Mouse (Mus musculus): ENCODE data around the gene Macf1. TPM values are rescaled to one million over a fixed set of nuclear protein-coding genes. Genes with fewer than 3 reads are reported as not detected.

The Macf1 gene
- polyA plus RNA-seq (2012; rRNA removed) = 48.0 and 49.8 TPM in 2 replicates

DNA sequence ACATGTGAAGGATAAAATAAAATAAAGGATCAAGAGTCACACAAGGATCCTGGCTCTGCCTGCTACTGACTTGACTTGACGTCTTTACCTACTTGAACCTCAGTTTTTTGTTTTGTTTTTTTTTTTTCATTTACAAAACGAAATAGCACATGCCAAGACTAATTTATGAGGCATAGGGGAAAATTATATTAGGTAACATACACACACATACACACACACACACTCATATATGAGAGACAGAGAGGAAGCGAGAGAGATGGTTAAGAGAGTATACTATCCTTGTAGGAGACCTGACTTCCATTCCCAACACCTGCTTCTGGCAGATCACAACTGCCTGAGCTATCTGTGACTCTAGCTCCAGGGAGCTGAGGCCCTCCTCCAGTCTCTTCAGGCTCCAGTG is at the start of gene Macf1:
Gene Macf1, minus strand, starts transcription at position 101 of the 400 bp plus-strand sequence.
- DNase-seq (ENCODE audit: low read depth) = no peak

DNA sequence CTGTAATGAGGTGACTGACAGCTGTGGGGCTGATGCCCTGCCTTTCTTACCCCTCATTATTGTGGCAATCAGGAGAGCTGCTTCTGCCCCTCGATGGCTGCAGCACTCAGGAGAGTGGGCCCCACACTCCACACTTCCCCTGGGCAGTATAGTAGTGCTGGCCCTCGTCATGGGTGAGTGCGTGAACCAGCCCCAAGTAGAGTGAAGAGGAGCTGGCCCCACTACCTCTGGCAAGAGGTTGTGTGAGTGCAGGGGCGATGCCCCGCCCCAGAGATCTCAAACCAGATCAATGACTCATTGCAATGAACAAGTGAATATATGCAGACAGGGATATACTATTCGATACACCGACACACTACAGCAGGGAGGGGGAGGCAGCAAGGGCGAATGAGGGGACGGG is 49.4 kb upstream of the Macf1 start:
- no peak for DNase-seq (ENCODE audit: low read depth)

DNA sequence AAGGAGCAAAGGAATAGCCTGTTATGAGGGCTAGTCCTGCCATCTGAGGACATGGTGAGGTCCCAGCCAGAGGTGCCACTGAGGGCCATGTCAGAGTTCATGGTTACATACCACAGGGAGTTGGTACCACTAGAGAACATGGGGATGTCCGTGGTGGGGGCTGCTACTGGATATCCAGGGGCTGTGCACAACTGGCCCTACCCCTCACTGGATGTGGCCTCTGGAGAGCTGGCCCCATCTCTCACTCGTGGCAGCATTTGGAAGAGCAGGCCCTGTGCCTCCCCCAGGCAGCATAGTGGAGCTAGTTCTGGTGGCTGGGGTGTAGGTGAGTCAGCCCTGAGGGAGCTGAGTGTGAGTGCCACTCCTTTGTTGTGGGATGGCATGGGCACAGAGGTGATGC is 48.8 kb upstream of the Macf1 start:
- no peak for DNase-seq (ENCODE audit: low read depth)

DNA sequence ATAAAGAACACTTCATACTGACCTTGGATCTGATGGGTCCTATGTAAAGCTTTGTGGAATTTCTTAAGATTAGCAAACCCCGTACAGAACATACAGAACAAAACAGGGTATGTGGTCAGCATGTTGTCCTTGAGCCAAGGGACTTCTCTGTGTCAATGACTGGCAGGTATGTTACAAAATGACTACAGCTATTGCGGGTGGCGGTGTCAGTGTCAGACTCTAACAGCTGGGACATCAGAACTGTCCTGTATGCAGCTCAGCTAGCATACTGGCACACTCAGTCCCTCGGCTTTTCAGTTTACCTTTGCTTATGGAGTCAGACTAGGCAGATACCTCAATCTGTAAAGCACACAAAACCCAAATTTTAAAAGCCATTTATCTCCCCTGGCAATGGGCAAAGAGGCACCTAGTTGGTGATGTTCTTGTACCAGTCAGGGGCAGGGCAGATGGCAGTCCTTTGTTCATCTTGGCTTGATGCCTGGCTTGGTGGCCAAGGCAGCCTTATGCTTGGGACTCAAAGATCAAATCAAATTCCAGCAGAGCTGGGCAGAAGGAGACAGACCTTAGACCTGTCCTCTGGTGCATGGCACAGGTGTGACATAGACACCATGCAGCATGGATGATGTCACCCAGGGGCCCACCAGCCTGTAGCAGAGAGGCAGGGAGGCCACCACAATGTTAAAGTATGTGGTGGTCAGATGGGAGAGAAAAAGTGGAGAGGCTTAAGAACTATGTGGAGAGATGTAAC is 48.2 kb upstream of the Macf1 start:
- DNase-seq (ENCODE audit: low read depth) = no peak

DNA sequence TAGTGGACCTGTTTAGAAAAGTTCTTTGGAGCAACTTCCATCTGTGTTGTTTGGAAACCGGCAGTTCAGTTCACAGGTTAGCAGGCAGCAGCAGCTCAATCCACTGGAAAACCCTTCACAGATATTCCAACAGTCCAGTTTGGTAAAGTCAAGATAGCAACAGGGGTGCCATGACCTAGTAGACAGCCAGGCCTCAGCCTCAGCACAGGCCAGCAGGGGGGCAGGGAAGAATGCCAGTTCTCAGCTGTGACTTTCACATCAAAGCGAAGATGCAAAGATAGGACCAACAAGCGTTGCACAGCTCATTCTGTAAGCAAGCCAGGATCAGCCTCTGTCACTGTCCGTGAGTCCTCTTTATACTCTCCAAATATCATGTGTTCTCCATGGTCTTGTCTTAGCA is 37.6 kb upstream of the Macf1 start:
- no peak for DNase-seq (ENCODE audit: low read depth)

DNA sequence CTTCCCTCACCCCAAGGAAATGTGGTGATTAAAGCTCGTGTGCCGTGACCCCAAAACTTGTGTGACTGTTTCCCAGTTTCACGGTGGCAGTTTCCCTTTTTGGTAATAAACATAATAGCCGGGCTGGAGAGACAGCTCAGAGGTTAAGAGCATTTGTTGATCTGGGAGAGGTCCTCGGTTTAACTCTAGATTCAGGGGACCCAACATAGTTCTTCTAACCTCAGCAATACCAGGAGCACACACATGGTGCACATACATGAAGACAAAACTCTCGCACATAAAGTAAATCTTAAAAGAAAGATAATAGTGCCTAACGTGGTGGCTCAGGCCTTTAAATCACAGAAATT is 34.2 kb upstream of the Macf1 start:
- DNase-seq (ENCODE audit: low read depth) = no peak

DNA sequence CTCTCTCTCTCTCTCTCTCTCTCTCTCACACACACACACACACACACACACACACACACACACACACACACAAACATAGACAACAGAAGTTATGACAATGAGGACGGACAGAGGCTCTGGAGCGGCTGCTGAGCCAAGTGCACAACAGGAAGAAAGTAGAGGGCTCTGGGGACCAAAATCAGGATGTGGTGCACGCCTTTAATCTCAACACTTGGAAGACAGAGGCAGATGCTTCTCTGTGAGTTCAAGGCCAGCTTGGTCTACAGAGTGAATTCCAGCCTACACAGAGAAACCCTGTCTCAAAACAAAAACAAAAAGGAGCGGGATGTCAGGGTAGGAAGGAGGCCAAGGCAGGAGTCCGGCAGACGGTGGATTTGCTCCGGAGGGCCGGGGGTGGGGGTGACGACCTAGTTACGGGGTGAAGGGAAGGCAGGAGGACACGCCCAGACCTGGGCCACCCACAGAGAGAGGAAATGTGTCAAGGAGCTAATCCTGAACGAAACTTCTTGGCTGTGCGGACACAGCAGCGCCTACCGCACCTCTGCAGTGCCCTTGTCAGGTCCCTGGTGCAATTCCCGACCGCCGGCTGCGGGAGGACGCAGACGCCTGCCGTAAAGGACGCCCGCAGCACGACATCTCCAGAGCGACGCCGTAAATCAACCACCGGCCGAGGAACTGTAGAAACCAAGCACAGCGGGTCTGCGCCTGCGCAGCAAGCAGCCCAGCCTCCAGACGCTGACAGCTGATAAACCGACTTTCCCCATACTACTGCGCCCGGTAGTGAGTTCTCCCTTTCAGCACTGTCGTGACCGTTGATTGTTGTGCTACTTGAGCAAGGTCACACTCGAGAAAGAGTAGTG is 33.6 kb upstream of the Macf1 start, which contains the start of gene Ndufs5:
Gene Ndufs5, minus strand, starts transcription at position 629 of the 860 bp plus-strand sequence.
- DNase-seq (ENCODE audit: low read depth) = no peak

DNA sequence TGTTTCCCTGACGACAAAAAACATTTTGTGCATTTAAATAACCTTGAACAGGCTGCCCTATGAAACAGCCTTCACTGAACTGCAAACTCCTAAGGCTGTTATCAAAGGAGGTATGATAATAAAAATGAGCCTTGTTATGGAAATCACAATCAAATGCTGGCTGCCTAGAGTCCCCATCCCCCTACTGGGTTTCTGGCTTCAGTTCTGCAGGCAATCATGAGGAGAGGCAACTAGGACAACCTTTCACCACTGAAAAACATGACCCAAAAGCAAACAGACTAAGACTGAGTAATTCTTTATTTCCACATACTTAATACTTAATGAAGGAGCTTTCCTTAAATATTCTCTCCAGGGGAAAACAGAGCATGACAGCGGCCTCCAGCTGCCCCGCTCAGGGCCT is 28.3 kb upstream of the Macf1 start:
- DNase-seq (ENCODE audit: low read depth) = no peak

DNA sequence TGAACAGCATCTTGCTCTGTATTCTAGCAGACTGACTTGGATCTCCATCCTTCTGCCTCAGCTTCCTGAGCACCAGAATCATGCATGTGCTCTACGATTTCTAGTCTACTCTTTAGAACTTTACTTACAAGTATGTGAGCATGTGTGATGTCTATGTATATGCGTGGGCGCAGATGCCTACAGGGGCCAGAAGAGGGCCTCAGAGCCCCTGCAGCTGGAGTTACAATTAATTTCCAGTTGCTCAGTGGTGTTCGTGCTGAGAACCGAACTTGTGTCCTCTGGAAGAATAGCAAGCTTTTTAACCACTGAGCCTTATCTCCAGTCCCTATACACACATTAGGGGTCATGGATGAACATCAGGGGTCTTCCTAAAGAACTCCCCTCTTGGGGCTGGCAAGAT is 23.2 kb upstream of the Macf1 start:
- no peak for DNase-seq (ENCODE audit: low read depth)

DNA sequence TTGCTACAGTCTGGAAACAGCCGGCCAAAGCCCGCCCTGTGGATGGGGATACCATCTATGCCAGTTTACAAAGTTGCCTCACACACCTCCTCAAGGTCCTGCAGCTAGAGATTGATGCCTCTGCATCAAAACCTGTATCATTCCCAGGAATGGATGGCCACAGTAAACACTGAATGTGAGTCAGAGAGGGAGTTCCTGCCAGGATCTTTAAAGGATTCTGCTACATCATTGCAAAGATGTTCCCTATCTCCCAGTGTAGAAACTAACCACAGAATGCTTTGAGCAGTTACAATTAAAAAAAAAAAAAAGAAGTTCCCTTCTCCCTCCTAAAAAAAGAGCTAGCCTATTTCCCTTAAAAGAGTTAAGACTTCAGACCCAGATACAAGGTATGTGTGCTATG is 21.2 kb upstream of the Macf1 start:
- no peak for DNase-seq (ENCODE audit: low read depth)

DNA sequence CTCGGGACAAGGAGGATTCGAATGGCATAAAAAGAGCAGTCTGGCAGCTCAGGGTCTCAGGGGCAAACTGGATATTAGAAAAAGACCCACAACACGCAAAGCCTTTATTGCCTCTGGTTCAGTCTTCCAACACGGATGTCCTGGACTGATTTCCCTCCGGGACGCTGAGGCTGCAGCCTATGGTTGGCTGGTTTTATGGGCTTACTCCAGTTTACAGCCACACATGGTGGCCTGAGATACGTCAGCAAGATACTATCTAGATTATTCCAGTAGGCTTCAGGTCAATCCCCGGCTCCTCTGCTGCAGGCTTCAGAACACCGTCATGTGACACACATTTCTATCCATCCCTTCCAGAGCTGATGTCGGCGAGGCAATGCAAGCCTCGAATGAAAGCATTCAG is 9.2 kb upstream of the Macf1 start:
- DNase-seq (ENCODE audit: low read depth) = no peak

DNA sequence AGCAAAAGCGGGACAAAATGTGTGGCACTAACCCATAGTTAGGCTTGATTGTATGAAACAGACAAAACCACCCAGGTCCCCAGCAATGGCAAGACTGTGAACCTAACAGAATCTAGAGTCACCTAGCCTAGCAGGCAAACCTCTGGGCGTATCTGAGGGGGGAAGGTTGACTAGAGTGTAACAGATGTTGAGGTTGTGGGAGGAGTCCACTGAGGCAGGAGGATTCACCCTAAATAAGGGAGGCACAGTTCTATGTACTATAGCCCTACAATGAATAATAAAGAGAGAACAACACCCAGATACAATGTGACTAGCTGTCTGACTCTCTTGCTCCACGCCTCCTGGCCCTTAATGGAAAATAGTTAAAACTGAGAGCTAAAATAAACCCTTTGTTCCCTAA is 7.9 kb upstream of the Macf1 start:
- DNase-seq (ENCODE audit: low read depth) = no peak

DNA sequence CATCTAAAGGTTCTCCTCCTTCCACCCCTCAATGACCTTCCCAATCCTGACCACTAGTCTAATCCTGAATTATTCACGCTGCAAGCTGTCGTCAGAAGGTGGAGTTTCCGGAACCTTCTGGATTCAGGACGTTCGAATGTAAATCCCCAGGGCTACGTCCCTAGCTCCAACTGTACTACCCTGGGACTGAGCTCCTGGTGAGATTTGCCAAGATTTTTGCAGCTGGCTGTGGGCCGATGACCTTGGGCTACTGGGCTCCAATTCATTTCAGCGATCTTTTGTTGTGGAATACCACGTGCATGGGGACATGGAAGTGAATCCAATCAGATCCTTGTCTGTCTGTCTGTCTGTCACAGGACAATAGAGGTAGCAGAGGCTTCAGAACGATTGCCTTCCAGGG is 6.2 kb upstream of the Macf1 start:
- no peak for DNase-seq (ENCODE audit: low read depth)

DNA sequence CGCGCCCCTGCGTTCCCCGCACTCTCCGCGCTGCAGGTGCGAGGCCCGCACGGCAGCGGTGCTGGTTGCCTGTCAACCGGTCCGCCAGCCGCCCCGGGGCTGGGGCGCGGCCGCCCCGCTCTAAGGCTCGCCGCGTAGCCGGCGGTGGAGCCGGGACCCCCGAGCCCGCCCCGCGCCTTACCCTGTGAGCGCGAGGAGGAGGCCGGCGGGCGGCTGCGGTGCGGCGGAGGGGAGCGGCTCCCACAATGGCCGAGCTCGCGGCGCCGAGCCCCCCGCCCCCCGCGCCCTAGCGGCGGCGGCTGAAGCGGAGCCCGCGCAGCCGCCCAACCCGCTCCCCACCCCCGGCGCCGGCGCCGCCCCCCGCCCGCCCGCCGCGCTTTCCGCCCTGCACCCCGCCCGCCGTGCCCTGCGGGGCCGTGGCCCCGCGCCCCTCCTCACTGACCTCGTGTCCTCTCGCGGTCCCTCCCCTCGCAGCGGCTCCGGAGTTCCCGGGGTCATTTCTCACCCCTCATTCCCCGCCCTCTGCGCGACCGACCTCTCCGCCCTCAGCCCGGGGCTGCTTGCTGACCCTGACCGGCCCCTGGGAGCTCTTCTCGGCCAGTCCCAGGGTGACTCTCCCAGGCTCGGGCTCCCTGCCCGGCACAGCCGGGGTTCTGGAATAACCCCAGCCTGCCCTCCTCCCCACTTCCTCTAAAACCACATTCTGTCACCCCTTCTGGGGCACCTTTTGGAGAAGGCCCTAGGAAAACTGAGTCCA is 3.0 kb upstream of the Macf1 start:
- no peak for DNase-seq (ENCODE audit: low read depth)

DNA sequence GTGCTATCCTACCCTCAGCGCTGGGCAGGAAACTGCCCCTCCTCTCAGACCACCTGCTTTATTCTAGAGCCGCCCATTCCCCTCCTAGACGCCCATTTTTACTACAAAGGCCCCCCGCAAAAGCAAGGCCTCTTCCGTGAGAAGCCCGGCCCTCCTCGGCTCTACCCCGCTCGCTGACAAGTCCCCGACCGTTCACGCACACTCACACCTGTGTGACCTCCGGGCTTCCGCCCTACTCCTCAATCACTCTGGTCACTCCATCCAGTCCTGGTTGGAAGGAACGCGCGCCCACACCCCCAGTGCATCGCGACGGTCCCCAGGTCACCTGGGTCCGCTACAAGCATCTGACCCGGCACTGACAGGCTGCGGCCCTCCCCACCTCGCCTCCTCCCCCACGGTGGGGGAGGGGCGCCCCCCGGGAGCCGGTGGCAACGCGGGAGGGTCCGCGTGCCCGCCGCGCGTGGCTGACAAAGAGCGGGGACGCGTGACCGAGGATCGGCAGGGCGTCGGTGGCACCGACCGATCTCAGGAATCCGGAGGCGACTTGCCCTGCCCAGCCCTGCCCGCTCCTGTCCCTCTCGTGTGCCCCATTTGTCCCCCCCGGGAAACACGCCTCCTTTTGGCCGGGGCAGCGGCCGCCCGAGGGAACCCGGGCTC is 2.3 kb upstream of the Macf1 start:
- no peak for DNase-seq (ENCODE audit: low read depth)

DNA sequence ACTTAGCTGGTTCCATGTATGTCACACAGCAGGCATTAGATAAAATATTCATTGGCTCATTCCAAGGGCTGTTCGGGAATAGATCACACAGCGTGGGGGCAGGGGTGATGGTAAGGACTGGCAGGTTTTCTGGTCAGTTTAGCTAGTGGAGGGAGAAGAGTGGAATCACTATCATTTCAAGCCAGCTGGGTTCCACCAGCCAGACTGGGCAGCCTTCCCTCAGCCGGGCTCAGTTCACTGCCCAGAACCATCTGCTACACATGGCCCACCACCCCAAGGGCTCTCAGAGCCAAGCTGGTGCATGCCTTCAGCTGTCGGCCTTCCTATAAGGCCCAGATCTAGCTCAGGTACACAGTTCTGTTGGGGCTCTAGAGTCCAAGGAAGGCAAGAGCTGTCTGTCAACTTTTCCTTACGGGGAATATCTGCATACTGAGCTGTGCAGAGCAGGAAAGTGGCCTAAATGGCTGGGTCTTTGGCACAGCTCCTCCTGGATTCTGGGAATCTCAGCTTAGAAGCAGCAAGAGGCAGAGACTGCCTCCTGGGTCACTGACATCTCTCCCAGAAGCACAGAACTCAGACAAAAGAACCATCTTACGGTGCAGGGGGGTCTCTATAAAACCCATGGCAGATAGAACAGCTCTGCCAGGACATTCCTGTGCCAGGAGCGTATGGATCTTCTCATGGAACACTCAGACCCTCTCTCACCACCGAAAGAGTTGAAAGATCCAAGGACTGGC is 1.5 kb upstream of the Macf1 start:
- DNase-seq (ENCODE audit: low read depth) = no peak

DNA sequence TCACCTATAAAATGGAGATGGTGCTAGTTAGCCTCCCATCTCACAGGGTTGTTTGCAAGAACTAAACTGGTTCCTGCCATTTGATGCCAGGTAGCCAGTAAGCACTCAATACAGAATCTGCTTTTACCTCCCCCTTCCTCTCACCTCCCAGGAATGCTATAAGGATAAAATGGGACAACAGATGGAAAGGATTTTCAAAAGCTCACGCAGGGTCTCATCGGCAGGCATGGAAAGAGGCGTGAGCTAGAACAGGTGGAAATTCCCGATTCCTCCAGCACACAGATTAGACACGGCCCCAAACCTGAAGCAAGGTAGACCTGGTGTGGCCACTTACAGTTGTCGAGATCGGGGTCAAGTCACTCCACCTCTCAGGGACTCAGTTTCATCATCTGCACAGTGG is 886 bp upstream of the Macf1 start:
- no peak for DNase-seq (ENCODE audit: low read depth)

DNA sequence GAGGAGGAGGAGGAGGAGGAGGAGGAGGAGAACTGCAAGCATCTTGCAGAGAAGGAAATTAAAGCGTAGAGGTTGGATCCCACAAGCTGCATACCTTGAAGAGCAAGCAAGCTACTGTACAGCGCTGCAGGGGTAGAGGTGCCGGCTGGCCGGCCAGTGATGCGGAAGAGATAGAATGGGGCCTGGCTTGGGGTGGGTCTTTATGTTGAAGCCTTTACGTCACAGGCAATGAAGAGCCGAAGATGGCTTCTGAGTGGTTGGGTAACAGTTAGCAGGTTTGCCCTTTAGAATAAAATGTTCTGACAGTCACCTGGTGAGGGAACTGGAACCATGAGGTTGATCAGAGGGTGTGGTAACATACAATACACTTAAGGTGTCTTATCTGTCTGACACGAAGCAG is 1.9 kb downstream of the Macf1 start:
- no peak for DNase-seq (ENCODE audit: low read depth)

DNA sequence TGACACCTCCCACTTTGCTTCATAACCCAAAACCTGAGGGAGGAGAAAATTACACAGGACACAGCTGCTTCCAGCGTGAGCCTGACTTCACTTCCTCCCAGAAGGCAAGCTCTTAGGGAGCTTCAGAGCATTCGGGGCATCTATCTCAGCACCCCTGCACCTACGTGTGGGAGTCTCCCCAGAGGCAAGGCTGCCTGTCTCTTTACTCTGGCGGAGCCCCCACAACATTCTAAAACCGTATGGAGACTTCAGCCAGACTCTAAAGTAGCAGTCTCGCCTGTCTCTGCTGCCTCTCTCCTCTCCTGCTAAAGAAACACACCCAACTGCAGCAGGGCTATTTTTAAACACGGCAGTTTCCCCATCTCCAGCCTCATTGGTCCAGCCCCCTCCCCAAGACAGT is 3.2 kb downstream of the Macf1 start:
- DNase-seq (ENCODE audit: low read depth) = no peak

DNA sequence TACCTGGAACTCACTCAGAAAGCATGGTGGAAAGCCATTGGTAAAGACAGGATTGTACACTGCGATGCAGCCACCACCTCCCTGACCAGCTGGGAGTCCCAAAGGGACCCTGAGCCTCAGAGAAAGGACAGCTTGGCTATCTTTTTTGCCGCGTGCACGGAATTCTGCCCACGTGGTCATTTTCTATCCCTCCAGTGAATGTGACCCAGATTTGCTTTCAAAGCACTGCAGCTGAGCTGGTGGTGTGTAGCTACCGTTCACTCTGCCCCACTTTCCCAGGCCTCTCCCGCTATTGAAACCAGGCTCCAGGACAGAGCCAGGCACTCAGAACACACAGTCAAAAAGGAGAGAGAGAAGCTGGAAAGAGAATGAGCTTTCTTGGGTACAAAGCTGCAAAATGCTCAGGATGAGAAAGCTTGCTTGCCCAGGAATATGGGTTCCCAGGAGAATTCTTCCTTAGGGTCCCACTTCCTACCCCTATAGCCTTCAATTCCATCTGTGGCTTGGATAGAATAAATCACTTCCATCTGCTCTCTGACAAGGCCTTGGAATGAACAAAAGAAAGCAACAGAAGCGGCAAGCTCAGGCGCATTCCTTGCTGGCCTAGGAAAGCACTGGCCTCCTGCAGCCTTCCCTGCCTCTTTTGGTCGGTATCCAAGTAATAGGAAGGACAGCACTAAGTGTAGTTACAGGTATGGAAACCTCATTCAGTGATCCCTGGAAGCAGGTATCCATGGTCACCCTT is 6.9 kb downstream of the Macf1 start:
- no peak for DNase-seq (ENCODE audit: low read depth)

DNA sequence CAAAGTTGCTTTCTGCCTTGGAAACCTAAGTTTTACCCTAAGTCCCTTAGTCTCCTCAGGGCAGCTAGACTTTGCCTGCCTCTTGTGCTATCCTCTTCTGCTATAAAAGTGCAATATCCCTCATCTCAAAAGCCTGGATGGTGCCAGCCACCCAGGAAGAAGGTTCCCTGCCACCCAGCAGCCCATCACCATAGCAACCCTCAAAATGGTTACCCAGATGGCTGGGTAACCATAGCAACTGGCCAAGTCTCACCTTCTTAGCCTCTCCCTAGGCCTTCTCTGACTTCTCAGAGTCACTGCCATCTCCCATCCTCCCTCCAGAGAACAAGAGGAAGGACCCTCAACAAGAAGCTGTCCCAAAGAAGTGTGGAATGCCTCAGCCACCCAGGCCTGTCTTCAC is 13.6 kb downstream of the Macf1 start:
- DNase-seq (ENCODE audit: low read depth) = no peak

Measured in gonadal fat pad, adult 2 months (tissue).